Mouse (Mus musculus) neural tube, embryonic 13.5 days (tissue): Measurements from ENCODE around the gene Olfr575. TPM values are rescaled to one million over a fixed set of nuclear protein-coding genes. Genes with fewer than 3 reads are reported as not detected.

Experiments
- ATAC-seq: fragments of 200-750 bp; cut with Nextera tagmentation; 2 replicates; pipeline ENCODE4 v1.8.0; 2017; ENCODE audit warnings: low read depth, mild to moderate bottlenecking, moderate TSS enrichment, moderate library complexity
- H3K27ac ChIP-seq: fragments of 300-500 bp; sonication (generic); replicated peaks from 2 replicates; pipeline ENCODE4 v1.5.1; 2015; ENCODE audit warnings: moderate library complexity, mild to moderate bottlenecking, inconsistent platforms
- H3K27me3 ChIP-seq: fragments of 300-500 bp; sonication (generic); 2 replicates; pipeline ENCODE4 v1.6.1; 2015; ENCODE audit warnings: mild to moderate bottlenecking, inconsistent platforms
- H3K36me3 ChIP-seq: fragments of 300-500 bp; sonication (generic); 2 replicates; pipeline ENCODE4 v1.6.1; 2015; ENCODE audit warnings: mild to moderate bottlenecking, inconsistent platforms
- H3K4me1 ChIP-seq: fragments of 300-500 bp; sonication (generic); replicated peaks from 2 replicates; pipeline ENCODE4 v1.6.1; 2015; ENCODE audit warnings: inconsistent platforms
- H3K4me2 ChIP-seq: fragments of 300-500 bp; sonication (generic); 2 replicates; pipeline ENCODE4 v1.6.1; 2015; ENCODE audit warnings: inconsistent platforms, mild to moderate bottlenecking, moderate library complexity
- H3K4me3 ChIP-seq: fragments of 300-500 bp; sonication (generic); 2 replicates; pipeline ENCODE4 v1.5.1; 2015; ENCODE audit warnings: mild to moderate bottlenecking, inconsistent platforms
- H3K9ac ChIP-seq: fragments of 300-500 bp; sonication (generic); 2 replicates; pipeline ENCODE4 v1.6.1; 2015; ENCODE audit warnings: moderate library complexity, mild to moderate bottlenecking, inconsistent platforms
- H3K9me3 ChIP-seq: fragments of 300-500 bp; sonication (generic); 2 replicates; pipeline ENCODE4 v1.6.1; 2016; ENCODE audit warnings: inconsistent platforms
- WGBS: fragments of 180-500 bp; shearing (Covaris S2); methylation state at CpG from one replicate; pipeline ENCODE4 v1.1.7; 2015; 5-methylcytosine and 5-hydroxymethylcytosine counted together
- polyA plus RNA-seq: library from polyadenylated mRNA; unstranded; fragments of >200 nt; fragmentation: Nextera tagmentation; extraction: Ambion mirVana; gene quantifications from 2 replicates; pipeline ENCODE4 v1.2.1, GENCODE M21; 2015

Olfr575 gene
- polyA plus RNA-seq, 1 experiment from 2014 or later: not detected

- WGBS: 46% methylated on average over 4 of the region's 4 CpGs
These were observed 41.3 kb downstream of the Olfr575 start, which contains the start of gene Olfr571 for GRCm38 (mm10) chr7:102917032-102917875. Gene Olfr571 (minus strand): TSS chr7:102917536.

GRCm38 (mm10) chr7:102916405-102916804 lies 42.2 kb downstream of the Olfr575 start:
- H3K4me3 ChIP-seq: no peak overlapping the region
- WGBS: 74% methylated on average over 5 of the region's 5 CpGs
- no peaks in the 10 kb centered on the region for H3K9me3 ChIP-seq
- no peak for ATAC-seq
- H3K36me3 ChIP-seq: no peaks in the 10 kb centered on the region
- no peaks in the 10 kb centered on the region for H3K4me1 ChIP-seq
- H3K9ac ChIP-seq: no peak overlapping the region
- no peaks in the 10 kb centered on the region for H3K27me3 ChIP-seq
- peak overlapping the region; percentile 13; the same call in 1 of the 2 replicates for H3K27ac ChIP-seq
- no peak overlapping the region for H3K4me2 ChIP-seq

More at GRCm38 (mm10) chr7:102917032-102917875, 41.3 kb downstream of the Olfr575 start, which contains the start of gene Olfr571:
- no peak within 1 kb of the TSS for H3K4me3 ChIP-seq
- H3K27me3 ChIP-seq: no peaks in the 10 kb centered on the region
- no peaks in the 10 kb centered on the region for H3K4me1 ChIP-seq
- no peak within 1 kb of the TSS for H3K4me2 ChIP-seq
- H3K36me3 ChIP-seq: no peaks in the 10 kb centered on the region
- ATAC-seq: peak; percentile 47
- H3K27ac ChIP-seq: peak within 1 kb of the TSS; percentile 13; the same call in 1 of the 2 replicates
- H3K9me3 ChIP-seq: no peaks in the 10 kb centered on the region
- no peak within 1 kb of the TSS for H3K9ac ChIP-seq

- Histone ChIP-seq H3K27ac (no peak overlapping the region), H3K27me3 (no peaks in the 10 kb centered on the region), H3K4me1 (no peaks in the 10 kb centered on the region), H3K4me2 (no peak overlapping the region), H3K36me3 (no peaks in the 10 kb centered on the region), H3K9ac (no peak overlapping the region), H3K4me3 (no peak overlapping the region), H3K9me3 (no peaks in the 10 kb centered on the region)
- ATAC-seq: no peak
- 55% methylated on average over 1 of the region's 1 CpGs for WGBS
These were observed 43.3 kb downstream of the Olfr575 start for GRCm38 (mm10) chr7:102915261-102915660.

Other genes starting within 250 kb of the Olfr575 start
- not detected in 2 replicates for gene Olfr33, start 239.7 kb downstream of the Olfr575 start, polyA plus RNA-seq
- gene Olfr559, start 231.3 kb downstream of the Olfr575 start, polyA plus RNA-seq: not detected in 2 replicates
- not detected in 2 replicates for gene Olfr560, start 199.4 kb downstream of the Olfr575 start, polyA plus RNA-seq
- gene Olfr78, start 199.3 kb downstream of the Olfr575 start, polyA plus RNA-seq: 0.27 and 0.44 TPM in 2 replicates
- 0.46 TPM in 1 of 2 replicates, not detected in the other for gene Olfr561, start 187.6 kb downstream of the Olfr575 start, polyA plus RNA-seq
- not detected in 2 replicates for gene Olfr564, start 155.3 kb downstream of the Olfr575 start, polyA plus RNA-seq
- 0.31 and 0.50 TPM in 2 replicates for gene Olfr566, start 100.0 kb downstream of the Olfr575 start, polyA plus RNA-seq
- not detected in 2 replicates for gene Olfr568, start 81.7 kb downstream of the Olfr575 start, polyA plus RNA-seq
- not detected in 2 replicates for gene Olfr569, start 67.9 kb downstream of the Olfr575 start, polyA plus RNA-seq
- gene Olfr570, start 64.2 kb downstream of the Olfr575 start, polyA plus RNA-seq: not detected in 2 replicates
- gene Olfr571, start 41.2 kb downstream of the Olfr575 start, polyA plus RNA-seq: 0.04 TPM in 1 of 2 replicates, not detected in the other
- gene Olfr572, start 34.4 kb downstream of the Olfr575 start, polyA plus RNA-seq: not detected in 2 replicates
- gene Olfr573-ps1, start 16.2 kb downstream of the Olfr575 start, polyA plus RNA-seq: not detected in 2 replicates
- gene Olfr574, start 10.3 kb downstream of the Olfr575 start, polyA plus RNA-seq: not detected in 2 replicates
- gene Olfr576, start 3.9 kb upstream of the Olfr575 start, polyA plus RNA-seq: not detected in 2 replicates
- not detected in 2 replicates for gene Olfr577, start 17.2 kb upstream of the Olfr575 start, polyA plus RNA-seq
- gene Olfr578, start 30.5 kb upstream of the Olfr575 start, polyA plus RNA-seq: not detected in 2 replicates
- not detected in 2 replicates for gene Olfr582, start 79.2 kb upstream of the Olfr575 start, polyA plus RNA-seq
- gene Olfr583, start 92.5 kb upstream of the Olfr575 start, polyA plus RNA-seq: not detected in 2 replicates
- gene Olfr584, start 123.1 kb upstream of the Olfr575 start, polyA plus RNA-seq: not detected in 2 replicates
- gene Olfr585, start 138.9 kb upstream of the Olfr575 start, polyA plus RNA-seq: not detected in 2 replicates
- gene Olfr586, start 166.9 kb upstream of the Olfr575 start, polyA plus RNA-seq: not detected in 2 replicates
- gene Olfr588-ps1, start 182.1 kb upstream of the Olfr575 start, polyA plus RNA-seq: not detected in 2 replicates
- gene Olfr589, start 197.6 kb upstream of the Olfr575 start, polyA plus RNA-seq: not detected in 2 replicates
- not detected in 2 replicates for gene Olfr591, start 219.6 kb upstream of the Olfr575 start, polyA plus RNA-seq
- gene Olfr592, start 226.0 kb upstream of the Olfr575 start, polyA plus RNA-seq: not detected in 2 replicates